Mouse (Mus musculus) heart, postnatal 0 days (tissue): Measurements from ENCODE around the gene Lmln.

Source experiments
- CTCF ChIP-seq: IDR thresholded peaks from 2 replicates; pipeline ENCODE4 v1.5.1; 2016; ENCODE audit warnings: antibody characterized with exemption, control low read depth, low read depth
- EP300 ChIP-seq: IDR thresholded peaks from 2 replicates; pipeline ENCODE4 v1.6.1; 2016; ENCODE audit warnings: antibody characterized with exemption, low read depth

GRCm38 (mm10) chr16:33174695-33175094, 112.4 kb downstream of the Lmln start:
- TF ChIP-seq CTCF (no peak), EP300 (no peak)
